Mouse (Mus musculus) liver, adult 2 months (tissue): ENCODE measurements around the gene Srsf2. TPM values are rescaled to one million over a fixed set of nuclear protein-coding genes. Genes with fewer than 3 reads are reported as not detected.

Experiments
- DNase-seq: peaks from one replicate; pipeline ENCODE4 v3.0.0-alpha.2; 2011; ENCODE audit warnings: low read depth, low spot score; ENCODE audit errors: extremely low read depth
- H3K27ac ChIP-seq: fragments of 200-500 bp; replicated peaks from 2 replicates; pipeline ENCODE4 v1.5.1; 2012; ENCODE audit warnings: low read depth, mild to moderate bottlenecking, control low read depth, inconsistent platforms, low read length; ENCODE audit not compliant: insufficient read depth
- H3K27me3 ChIP-seq: fragments of 200-500 bp; 2 replicates; pipeline ENCODE4 v1.6.1; 2012; ENCODE audit warnings: mild to moderate bottlenecking, moderate library complexity, low read length, inconsistent platforms; ENCODE audit not compliant: control insufficient read depth, insufficient read depth
- H3K36me3 ChIP-seq: fragments of 200-500 bp; 2 replicates; pipeline ENCODE4 v1.6.1; 2012; ENCODE audit warnings: low read length, inconsistent platforms; ENCODE audit not compliant: control insufficient read depth, insufficient read depth
- H3K4me1 ChIP-seq: fragments of 200-500 bp; 2 replicates; pipeline ENCODE4 v1.6.1; 2011; ENCODE audit warnings: low read length; ENCODE audit not compliant: control insufficient read depth, insufficient read depth
- H3K4me3 ChIP-seq: fragments of 200-500 bp; 2 replicates; pipeline ENCODE4 v1.5.1; 2011; ENCODE audit warnings: low read depth, mild to moderate bottlenecking, control low read depth, low read length, moderate library complexity; ENCODE audit not compliant: insufficient read depth
- H3K79me2 ChIP-seq: fragments of 200-500 bp; 2 replicates; pipeline ENCODE4 v1.6.1; 2012; ENCODE audit warnings: inconsistent platforms, mild to moderate bottlenecking, low read length, moderate library complexity; ENCODE audit not compliant: control insufficient read depth, insufficient read depth
- H3K9ac ChIP-seq: fragments of 200-500 bp; 2 replicates; pipeline ENCODE4 v1.6.1; 2012; ENCODE audit warnings: low read depth, mild to moderate bottlenecking, control low read depth, inconsistent platforms, low read length
- CTCF ChIP-seq: fragments of 200-500 bp; IDR thresholded peaks from 2 replicates; pipeline ENCODE4 v1.5.1; 2011; ENCODE audit warnings: low read depth, low read length, control low read depth
- POLR2A ChIP-seq: fragments of 200-500 bp; IDR thresholded peaks from 2 replicates; pipeline ENCODE4 v1.6.1; 2011; ENCODE audit warnings: low read length, control low read depth; ENCODE audit not compliant: insufficient read depth; ENCODE audit errors: extremely low read depth
- WGBS: fragments of 180-500 bp; shearing (Covaris S2); methylation state at CpG from one replicate; pipeline ENCODE4 v1.1.7; 2018; 5-methylcytosine and 5-hydroxymethylcytosine counted together
- polyA plus RNA-seq: library from polyadenylated mRNA; depleted of rRNA; stranded (reverse); fragments of >200 nt; gene quantifications from 2 replicates; pipeline ENCODE4 v1.2.3, GENCODE M21; 2012
- total RNA-seq: library from RNA; depleted of rRNA; stranded (reverse); fragments of >200 nt; gene quantifications from 2 replicates; pipeline ENCODE4 v1.2.3, GENCODE M21; 2014

Gene Srsf2
- total and polyA plus RNA-seq, 2 experiments: 50.6 to 250 TPM

DNA sequence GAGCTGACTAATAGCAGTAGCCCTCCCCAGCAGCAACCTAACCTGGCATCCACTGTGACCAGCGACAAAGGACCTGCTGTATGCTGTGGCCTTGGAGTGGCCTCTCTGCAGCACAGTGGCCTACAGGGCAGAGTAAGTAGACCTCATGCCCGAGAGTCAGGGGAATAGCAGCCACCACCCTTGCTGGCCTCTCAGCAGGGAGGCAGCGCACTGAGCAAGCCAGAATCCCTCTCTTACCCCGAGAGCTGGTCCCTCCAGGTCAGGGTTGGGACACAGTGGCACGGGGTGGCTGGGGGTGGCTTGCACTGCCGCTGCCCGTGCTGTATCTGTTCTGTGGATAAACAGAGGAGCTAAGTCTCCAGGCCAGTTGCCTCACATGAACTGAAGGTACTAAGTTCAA, 13.3 kb downstream of the Srsf2 start:
- H3K27me3 ChIP-seq: no peaks in the 10 kb centered on the region
- DNase-seq: peak; percentile 69
- H3K79me2 ChIP-seq: peaks cover 3% of the 10 kb centered on the region; the same call in 1 of the 2 replicates
- peaks cover 11% of the 10 kb centered on the region for H3K4me1 ChIP-seq
- WGBS: 32% methylated on average over 7 of the region's 7 CpGs
- H3K9ac ChIP-seq: no peak overlapping the region
- no peak overlapping the region for H3K27ac ChIP-seq
- H3K36me3 ChIP-seq: peaks cover 36% of the 10 kb centered on the region
- no peak overlapping the region for H3K4me3 ChIP-seq
- no peak for TF ChIP-seq POLR2A
- no peak for TF ChIP-seq CTCF

DNA sequence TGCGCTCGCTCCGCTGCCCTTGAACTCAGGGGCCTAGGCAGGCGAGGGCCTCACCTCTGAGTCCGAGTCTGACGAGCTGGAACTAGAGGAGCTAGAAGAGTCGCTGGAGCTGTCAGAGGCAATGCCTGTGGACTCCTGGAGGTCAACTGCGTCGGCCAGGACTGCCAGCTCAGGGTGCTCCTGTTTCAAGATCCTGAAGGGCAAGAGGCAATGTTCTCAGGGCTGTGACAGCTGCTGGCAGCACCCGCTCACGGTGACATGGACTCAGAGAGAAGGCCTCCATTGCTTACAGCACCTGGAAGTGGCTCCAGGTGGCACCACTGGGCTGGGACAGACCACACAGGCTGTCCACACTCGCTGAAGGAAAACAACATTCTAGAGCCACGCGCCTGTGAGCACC, 14.0 kb downstream of the Srsf2 start:
- Histone ChIP-seq H3K27me3 (no peaks in the 10 kb centered on the region), H3K9ac (no peak overlapping the region), H3K27ac (no peak overlapping the region), H3K79me2 (peaks cover 3% of the 10 kb centered on the region; the same call in 1 of the 2 replicates), H3K4me1 (peaks cover 11% of the 10 kb centered on the region), H3K4me3 (no peak overlapping the region), H3K36me3 (peaks cover 36% of the 10 kb centered on the region)
- no peak for DNase-seq
- TF ChIP-seq CTCF: no peak
- TF ChIP-seq POLR2A: no peak
- 91% methylated on average over 14 of the region's 14 CpGs for WGBS

DNA sequence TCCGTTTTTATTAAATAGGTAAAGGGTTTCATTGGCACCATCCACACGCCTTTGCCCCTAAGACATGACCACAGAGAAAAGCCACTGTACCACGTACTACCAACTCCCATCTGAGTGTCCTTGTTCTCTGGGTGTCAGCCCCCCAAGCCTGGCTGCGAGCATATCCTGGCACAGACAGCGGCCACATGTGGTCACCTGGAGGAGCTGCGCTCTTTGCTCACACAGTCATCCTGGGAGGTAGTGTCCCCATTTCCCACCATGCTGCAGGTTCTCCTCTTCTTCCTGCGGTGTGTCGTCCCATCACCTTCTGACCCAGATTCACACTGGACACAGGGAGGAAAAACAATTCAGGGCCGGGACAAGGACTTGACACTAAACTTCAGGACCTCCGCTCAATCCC, 15.5 kb downstream of the Srsf2 start:
- no peak for DNase-seq
- Histone ChIP-seq H3K36me3 (peaks cover 36% of the 10 kb centered on the region), H3K27ac (no peak overlapping the region), H3K27me3 (no peaks in the 10 kb centered on the region), H3K79me2 (peaks cover 3% of the 10 kb centered on the region; the same call in 1 of the 2 replicates), H3K9ac (no peak overlapping the region), H3K4me3 (no peak overlapping the region), H3K4me1 (peaks cover 11% of the 10 kb centered on the region)
- WGBS: 95% methylated on average over 10 of the region's 10 CpGs
- no peak for TF ChIP-seq CTCF
- no peak for TF ChIP-seq POLR2A

DNA sequence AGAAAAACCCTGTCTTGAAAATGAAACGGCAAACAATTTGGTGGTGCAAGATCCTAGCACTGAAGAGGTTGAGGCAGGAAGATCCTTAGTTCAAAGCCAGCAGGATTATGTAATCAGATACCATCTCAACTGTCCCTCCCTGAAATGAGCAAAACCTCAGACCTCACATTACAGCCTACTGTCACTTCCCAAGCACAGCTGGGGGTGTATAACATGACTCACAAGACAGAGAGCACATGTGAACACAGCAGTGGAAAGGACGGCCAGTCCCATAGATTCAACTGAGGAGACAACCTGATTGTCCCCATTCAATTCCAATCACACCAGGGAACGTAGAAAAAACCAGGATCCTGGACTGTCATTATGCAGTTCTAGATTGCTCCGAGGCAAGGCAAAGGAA, 16.6 kb downstream of the Srsf2 start:
- peaks cover 36% of the 10 kb centered on the region for H3K36me3 ChIP-seq
- no peak for DNase-seq
- peaks cover 3% of the 10 kb centered on the region; the same call in 1 of the 2 replicates for H3K79me2 ChIP-seq
- H3K27me3 ChIP-seq: no peaks in the 10 kb centered on the region
- 91% methylated on average over 4 of the region's 4 CpGs for WGBS
- H3K4me3 ChIP-seq: no peak overlapping the region
- H3K9ac ChIP-seq: no peak overlapping the region
- TF ChIP-seq CTCF: no peak
- no peak for TF ChIP-seq POLR2A
- no peak overlapping the region for H3K27ac ChIP-seq
- peaks cover 8% of the 10 kb centered on the region; the same call in 1 of the 2 replicates for H3K4me1 ChIP-seq

DNA sequence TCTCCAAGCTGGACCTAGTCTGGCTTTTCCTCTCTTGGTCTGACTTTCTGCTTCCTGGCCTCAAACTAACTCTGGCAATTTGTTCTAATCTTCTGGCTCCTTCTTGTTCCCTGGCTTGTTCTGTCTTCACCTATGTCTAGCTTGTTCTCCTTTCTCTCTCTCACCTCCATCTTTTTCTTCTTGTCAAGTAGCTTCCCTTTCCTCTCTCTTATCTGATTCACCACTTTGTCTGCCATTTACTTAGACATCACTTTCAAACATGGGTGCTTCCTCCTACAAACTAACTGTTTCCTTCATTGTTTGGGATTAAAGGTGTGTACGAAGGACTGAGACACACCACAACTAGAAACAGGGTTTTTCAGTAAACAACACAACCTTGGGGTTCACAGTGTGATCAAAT, 17.9 kb downstream of the Srsf2 start:
- TF ChIP-seq CTCF: no peak
- TF ChIP-seq POLR2A: no peak

DNA sequence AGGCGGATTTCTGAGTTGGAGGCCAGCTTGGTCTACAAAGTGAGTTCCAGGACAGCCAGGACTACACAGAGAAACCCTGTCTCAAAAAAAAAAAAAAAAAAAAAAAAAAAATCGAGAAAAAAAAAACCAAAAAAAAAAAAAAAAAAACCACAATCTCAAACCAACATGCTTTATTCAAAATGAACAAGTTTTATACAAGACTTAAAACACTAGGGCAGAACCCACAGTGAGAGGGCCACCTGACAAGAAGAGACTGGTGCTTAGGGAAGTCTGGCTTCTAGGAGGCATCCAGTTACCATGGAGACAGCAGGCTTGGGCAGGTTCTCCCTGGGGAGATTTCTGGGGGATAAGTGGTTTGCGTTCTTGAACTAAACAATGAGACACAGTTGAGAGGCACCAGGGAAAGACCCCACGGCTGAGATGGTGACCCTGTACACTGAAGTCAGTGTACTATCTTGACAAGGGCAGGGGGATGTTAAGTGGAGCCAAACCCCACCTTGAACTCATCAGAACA, 20.7 kb downstream of the Srsf2 start:
- Histone ChIP-seq H3K9ac (no peak overlapping the region), H3K4me3 (no peak overlapping the region), H3K36me3 (peaks cover 13% of the 10 kb centered on the region), H3K79me2 (no peaks in the 10 kb centered on the region), H3K27me3 (no peaks in the 10 kb centered on the region), H3K27ac (no peak overlapping the region), H3K4me1 (no peaks in the 10 kb centered on the region; the same call in 1 of the 2 replicates)
- TF ChIP-seq CTCF (no peak), POLR2A (no peak)
- DNase-seq: no peak
- 92% methylated on average over 3 of the region's 4 CpGs for WGBS

More for the DNA sequence above, 17.9 kb downstream of the Srsf2 start:
- Histone ChIP-seq H3K4me1 (no peaks in the 10 kb centered on the region), H3K9ac (no peak overlapping the region), H3K27me3 (no peaks in the 10 kb centered on the region), H3K27ac (no peak overlapping the region), H3K36me3 (peaks cover 28% of the 10 kb centered on the region), H3K79me2 (no peaks in the 10 kb centered on the region), H3K4me3 (no peak overlapping the region)
- WGBS: 95% methylated on average over 1 of the region's 1 CpGs
- no peak for DNase-seq
